ENCODE assay signal across 17 mouse cellular contexts in genomic region chr2:31018519-31018918, GRCm38 (mm10). TPM values are rescaled to one million over a fixed set of nuclear protein-coding genes. Genes with fewer than 3 reads are reported as not detected.
DNase-seq lines count a peak whose midpoint lies in the region; ATAC-seq lines count a peak whose summit lies in the region.
"Had no signal": no experiment of that assay in that cellular context is flagged by ENCODE, and none has a peak within 500 bp of the region (broad histone marks: within the 10 kb centered on the region; RNA-seq: fewer than 3 reads in every experiment).

No protein-coding gene starts in this region.

- ATAC-seq in inflammation-experienced regulatory T-cells, adult 6 months, result no peak
- ATAC-seq in kidney, embryonic 15.5 days (replicated peaks; ENCODE audit: low FRiP score), result no peak
- ATAC-seq: forebrain, postnatal 0 days had no signal

- 88% methylated on average over 8 of the region's 8 CpGs for whole genome bisulfite sequencing in kidney, embryonic 15.5 days

- H3K9me3 ChIP-seq in kidney, embryonic 15.5 days (replicated peaks), result no peaks in the 10 kb centered on the region
- H3K9me3 ChIP-seq: embryonic facial prominence, embryonic 13.5 days; forebrain, embryonic 12.5 days; heart, embryonic 13.5 days; hindbrain, embryonic 15.5 days had no signal

- H3K9ac ChIP-seq in kidney, embryonic 15.5 days, result no peak overlapping the region
- H3K9ac ChIP-seq: embryonic facial prominence, embryonic 13.5 days; forebrain, embryonic 12.5 days; forebrain, postnatal 0 days; heart, embryonic 13.5 days; hindbrain, embryonic 15.5 days had no signal

- no peaks in the 10 kb centered on the region for H3K4me1 ChIP-seq in kidney, embryonic 15.5 days
- H3K4me1 ChIP-seq: embryonic facial prominence, embryonic 13.5 days; forebrain, embryonic 12.5 days; heart, embryonic 13.5 days; hindbrain, embryonic 15.5 days had no signal

- DNase-seq in brain, adult 2 months (ENCODE audit: low read depth, low spot score), result peak; percentile 95
- peak; percentile 92 for DNase-seq in cerebellum, adult 11 months
- peak; percentile 91 for DNase-seq in cerebellum, adult 8-10 months
- peak; percentile 88 to 94 for DNase-seq in cerebellum, postnatal 14 days
- DNase-seq in layer of hippocampus, postnatal 36 days, result no peak
- DNase-seq: adrenal gland, adult 8-10 months; forebrain, postnatal 0 days; gastrocnemius, postnatal 14 days; heart, postnatal 36 days; kidney, adult 11 months; kidney, adult 9 months had no signal

- no peaks in the 10 kb centered on the region for H3K27me3 ChIP-seq in kidney, embryonic 15.5 days
- H3K27me3 ChIP-seq: embryonic facial prominence, embryonic 13.5 days; forebrain, embryonic 12.5 days; heart, embryonic 13.5 days; hindbrain, embryonic 15.5 days had no signal

- H3K4me3 ChIP-seq in kidney, embryonic 15.5 days (replicated peaks), result no peak overlapping the region
- H3K4me3 ChIP-seq: embryonic facial prominence, embryonic 13.5 days; forebrain, embryonic 12.5 days; heart, embryonic 13.5 days; hindbrain, embryonic 15.5 days had no signal

- H3K36me3 ChIP-seq in kidney, embryonic 15.5 days, result peaks cover 54% of the 10 kb centered on the region

- no peak overlapping the region for H3K27ac ChIP-seq in kidney, embryonic 15.5 days
- H3K27ac ChIP-seq: embryonic facial prominence, embryonic 13.5 days; forebrain, embryonic 12.5 days; heart, embryonic 13.5 days; hindbrain, embryonic 15.5 days had no signal

- no peak overlapping the region for H3K4me2 ChIP-seq in kidney, embryonic 15.5 days
- H3K4me2 ChIP-seq: embryonic facial prominence, embryonic 13.5 days; forebrain, embryonic 12.5 days; heart, embryonic 13.5 days; hindbrain, embryonic 15.5 days had no signal

RNA-seq across cellular contexts. Expression of gene Usp20, which starts 36.4 kb away (rescaled TPM):
- polyA plus RNA-seq in inflammation-experienced regulatory T-cells, adult 6 months (2017; shearing (Covaris generic)), result 10 to 100 TPM; 11.9 to 27.4 (median 16.7) TPM
- polyA plus RNA-seq in kidney, embryonic 15.5 days (2015; fragmentation: Nextera tagmentation; extraction: Ambion mirVana), result 19.1 and 22.7 TPM in 2 replicates
- total RNA-seq in layer of hippocampus, postnatal 36 days (2021), result 10 to 100 TPM; 79.3 to 80.4 TPM

RNA-seq across cellular contexts. Expression of gene BC005624, which starts 36.5 kb away (rescaled TPM):
- polyA plus RNA-seq in inflammation-experienced regulatory T-cells, adult 6 months (2017; shearing (Covaris generic)), result 100 to 1,000 TPM in 1 of 3 experiments, 10 to 100 TPM in 2; 67.1 to 103 (median 93.7) TPM
- polyA plus RNA-seq in kidney, embryonic 15.5 days (2015; fragmentation: Nextera tagmentation; extraction: Ambion mirVana), result 55.2 and 60.5 TPM in 2 replicates
- 10 to 100 TPM; 63.9 to 64.3 TPM for total RNA-seq in layer of hippocampus, postnatal 36 days (2021)

RNA-seq across cellular contexts. Expression of gene Tor1a, which starts 50.8 kb away (rescaled TPM):
- 10 to 100 TPM; 60.5 to 73.3 (median 72.6) TPM for polyA plus RNA-seq in inflammation-experienced regulatory T-cells, adult 6 months (2017; shearing (Covaris generic))
- polyA plus RNA-seq in kidney, embryonic 15.5 days (2015; fragmentation: Nextera tagmentation; extraction: Ambion mirVana), result 78.9 and 79.7 TPM in 2 replicates
- total RNA-seq in layer of hippocampus, postnatal 36 days (2021), result 10 to 100 TPM; 48.2 to 52.6 TPM

Comparison
In these comparisons a context has a peak if more than half of its experiments do, and no peak if none do; other contexts are left out.
1. DNase-seq: peak in brain, adult 2 months (single experiment), cerebellum, adult 11 months (single experiment), cerebellum, adult 8-10 months (single experiment) and cerebellum, postnatal 14 days (2 of 2); none in layer of hippocampus, postnatal 36 days (0 of 2).